Mouse (Mus musculus): Measurements from ENCODE around the gene Ctnnd2. TPM values are rescaled to one million over a fixed set of nuclear protein-coding genes. Genes with fewer than 3 reads are reported as not detected.

Gene Ctnnd2
- polyA plus RNA-seq, 1 experiment from 2014 or later: 46.6 TPM

GRCm38 (mm10) chr15:30785706-30786320, 613.4 kb downstream of the Ctnnd2 start:
- no peak for DNase-seq (ENCODE audit: low spot score)
- Histone ChIP-seq H3K27me3 (ENCODE audit: control insufficient read depth, insufficient read depth, low read length) (no peaks in the 10 kb centered on the region), H3K9me3 (ENCODE audit: control insufficient read depth, low read length) (no peaks in the 10 kb centered on the region), H3K4me3 (ENCODE audit: low read depth, low read length) (no peak overlapping the region), H3K36me3 (ENCODE audit: control insufficient read depth, insufficient read depth, low read length) (no peaks in the 10 kb centered on the region), H3K4me1 (replicated peaks; ENCODE audit: control insufficient read depth, insufficient read depth, low read length) (no peaks in the 10 kb centered on the region), H3K9ac (ENCODE audit: low read length) (no peak overlapping the region), H3K4me2 (ENCODE audit: low read depth, low read length, severe bottlenecking) (no peak overlapping the region), H3K27ac (ENCODE audit: low read depth, low read length) (no peak overlapping the region)
- whole genome bisulfite sequencing: 92% methylated on average over 5 of the region's 5 CpGs
- ATAC-seq (replicated peaks; ENCODE audit: low FRiP score): no peak

DNA sequence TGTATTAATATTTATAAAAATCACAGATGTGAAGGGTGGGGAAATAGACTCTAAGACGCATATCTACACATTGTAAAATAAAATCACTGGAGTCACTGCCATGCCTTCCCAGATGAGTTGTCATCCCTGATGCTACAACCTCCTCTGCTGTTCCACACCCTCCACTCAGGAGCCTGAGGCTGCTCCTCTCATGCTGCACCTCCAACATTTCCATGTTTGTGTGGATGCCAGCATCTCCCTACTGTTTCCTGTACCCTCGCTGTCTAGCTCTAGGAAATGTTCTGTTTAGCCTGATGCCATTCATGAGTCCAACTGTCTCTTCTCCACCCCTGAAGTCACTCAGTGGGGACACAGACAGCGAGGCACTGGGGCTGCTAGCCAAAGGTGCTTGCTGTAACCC, 620.9 kb downstream of the Ctnnd2 start:
- Histone ChIP-seq H3K27ac (ENCODE audit: low read depth, low read length) (no peak overlapping the region), H3K4me1 (replicated peaks; ENCODE audit: control insufficient read depth, insufficient read depth, low read length) (no peaks in the 10 kb centered on the region), H3K36me3 (ENCODE audit: control insufficient read depth, insufficient read depth, low read length) (no peaks in the 10 kb centered on the region), H3K9ac (ENCODE audit: low read length) (no peak overlapping the region), H3K4me2 (ENCODE audit: low read depth, low read length, severe bottlenecking) (no peak overlapping the region), H3K9me3 (ENCODE audit: control insufficient read depth, low read length) (no peaks in the 10 kb centered on the region), H3K4me3 (ENCODE audit: low read depth, low read length) (no peak overlapping the region), H3K27me3 (ENCODE audit: control insufficient read depth, insufficient read depth, low read length) (no peaks in the 10 kb centered on the region)
- DNase-seq (ENCODE audit: low spot score): no peak
- ATAC-seq (replicated peaks; ENCODE audit: low FRiP score): no peak
- 86% methylated on average over 3 of the region's 3 CpGs for WGBS

GRCm38 (mm10) chr15:30795723-30796122, 623.3 kb downstream of the Ctnnd2 start:
- no peaks in the 10 kb centered on the region for H3K27me3 ChIP-seq (ENCODE audit: control insufficient read depth, insufficient read depth, low read length)
- H3K9me3 ChIP-seq (ENCODE audit: control insufficient read depth, low read length): no peaks in the 10 kb centered on the region
- no peak overlapping the region for H3K4me3 ChIP-seq (ENCODE audit: low read depth, low read length)
- DNase-seq (ENCODE audit: low spot score): no peak
- no peak overlapping the region for H3K9ac ChIP-seq (ENCODE audit: low read length)
- ATAC-seq (replicated peaks; ENCODE audit: low FRiP score): no peak
- no peak overlapping the region for H3K4me2 ChIP-seq (ENCODE audit: low read depth, low read length, severe bottlenecking)
- no peak overlapping the region for H3K27ac ChIP-seq (ENCODE audit: low read depth, low read length)
- H3K36me3 ChIP-seq (ENCODE audit: control insufficient read depth, insufficient read depth, low read length): no peaks in the 10 kb centered on the region
- no peaks in the 10 kb centered on the region for H3K4me1 ChIP-seq (replicated peaks; ENCODE audit: control insufficient read depth, insufficient read depth, low read length)
- WGBS: 97% methylated on average over 3 of the region's 3 CpGs

DNA sequence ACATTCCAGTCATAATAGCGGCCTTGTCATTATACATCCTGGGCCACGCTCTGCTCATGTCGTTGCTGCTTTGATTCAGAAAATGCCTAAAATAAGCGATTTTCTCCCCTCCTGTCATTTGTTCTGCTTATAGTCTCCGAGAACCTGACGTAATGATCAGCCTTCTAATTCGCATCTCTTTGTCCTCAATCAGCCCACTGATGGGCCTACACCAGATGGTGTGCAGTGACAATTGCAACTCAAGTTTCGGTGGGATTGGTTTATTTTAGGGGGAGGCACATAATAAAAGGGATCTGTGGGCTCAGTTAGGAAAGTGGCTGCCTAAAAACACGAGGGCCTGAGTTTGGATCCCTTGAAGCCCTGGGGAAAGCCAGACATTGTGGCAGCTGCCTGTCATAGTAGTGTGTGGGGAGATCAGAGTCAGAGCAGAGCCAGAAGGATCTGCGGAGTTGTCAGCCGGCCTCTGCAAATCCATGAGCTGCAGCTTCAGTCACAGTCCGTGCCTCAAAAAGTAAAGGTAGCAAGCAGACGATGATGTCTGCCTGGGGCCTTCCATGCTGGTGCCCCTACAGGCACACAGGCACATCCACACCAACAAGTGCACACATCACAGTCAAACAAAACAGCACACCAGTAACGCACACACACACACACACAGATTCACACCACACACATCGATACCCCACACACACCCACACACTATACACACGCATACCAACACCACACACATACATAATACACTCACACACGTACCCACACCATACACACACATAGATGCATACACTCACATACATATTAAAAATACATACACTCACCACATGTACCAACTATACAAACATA, 655.3 kb downstream of the Ctnnd2 start:
- DNase-seq (ENCODE audit: low spot score) (no peak), ATAC-seq (replicated peaks; ENCODE audit: low FRiP score) (no peak)

DNA sequence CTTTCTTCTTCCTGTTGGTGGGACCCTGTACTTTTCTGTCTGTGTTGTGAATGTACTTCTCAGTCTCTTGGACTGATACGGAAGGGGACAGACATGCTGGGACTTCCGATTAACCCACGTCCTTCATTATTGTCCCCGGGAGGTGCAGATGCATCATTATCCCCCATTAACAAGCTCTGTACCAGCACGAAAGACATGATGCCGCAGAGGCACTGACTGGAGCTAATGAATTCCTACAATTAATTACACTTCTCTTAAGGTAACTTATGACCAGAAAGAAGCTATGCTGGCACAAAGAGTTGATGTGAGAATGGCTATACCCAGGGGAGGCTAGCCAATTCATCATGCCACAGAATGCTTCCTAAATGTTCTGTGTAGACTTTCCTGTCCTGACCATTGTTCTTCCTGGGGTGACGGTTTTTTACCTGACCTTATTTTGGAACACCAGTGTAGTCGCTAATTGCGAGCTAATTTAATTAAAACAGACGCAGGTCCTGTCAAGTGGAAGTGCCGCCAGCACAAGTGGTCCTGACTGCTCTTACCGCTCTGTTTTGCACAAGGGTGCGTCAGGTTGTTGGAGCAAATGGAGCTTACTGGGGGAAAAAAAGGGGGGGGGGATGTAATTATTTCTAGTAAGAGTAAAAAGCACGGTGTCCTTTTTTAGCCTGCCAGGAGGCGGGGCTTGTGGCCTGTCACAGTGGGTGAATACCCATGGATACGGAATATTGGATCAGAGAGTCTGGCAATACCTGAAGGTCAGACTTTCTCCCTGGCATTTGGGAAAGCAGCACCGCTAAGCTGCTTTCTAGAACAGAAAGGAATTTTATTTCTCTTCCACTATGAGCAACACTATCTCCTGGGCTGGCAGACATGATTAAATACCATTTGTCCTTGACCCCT, 685.1 kb downstream of the Ctnnd2 start:
- ATAC-seq (replicated peaks; ENCODE audit: low FRiP score) (peak; percentile 70; the same call in 1 of the 2 replicates), DNase-seq (ENCODE audit: low spot score) (no peak)
- H3K9me3 ChIP-seq (ENCODE audit: control insufficient read depth, low read length): no peaks in the 10 kb centered on the region
- H3K36me3 ChIP-seq (ENCODE audit: control insufficient read depth, insufficient read depth, low read length): no peaks in the 10 kb centered on the region
- H3K27ac ChIP-seq (ENCODE audit: low read depth, low read length): no peak overlapping the region
- H3K4me1 ChIP-seq (replicated peaks; ENCODE audit: control insufficient read depth, insufficient read depth, low read length): no peaks in the 10 kb centered on the region
- no peak overlapping the region for H3K9ac ChIP-seq (ENCODE audit: low read length)
- H3K4me2 ChIP-seq (ENCODE audit: low read depth, low read length, severe bottlenecking): no peak overlapping the region
- H3K4me3 ChIP-seq (ENCODE audit: low read depth, low read length): no peak overlapping the region
- 59% methylated on average over 17 of the region's 17 CpGs for WGBS
- H3K27me3 ChIP-seq (ENCODE audit: control insufficient read depth, insufficient read depth, low read length): no peaks in the 10 kb centered on the region

More for the DNA sequence above, 655.3 kb downstream of the Ctnnd2 start:
- Histone ChIP-seq H3K27ac (ENCODE audit: low read depth, low read length) (no peak overlapping the region), H3K4me3 (ENCODE audit: low read depth, low read length) (no peak overlapping the region), H3K9ac (ENCODE audit: low read length) (no peak overlapping the region), H3K27me3 (ENCODE audit: control insufficient read depth, insufficient read depth, low read length) (no peaks in the 10 kb centered on the region), H3K36me3 (ENCODE audit: control insufficient read depth, insufficient read depth, low read length) (no peaks in the 10 kb centered on the region), H3K9me3 (ENCODE audit: control insufficient read depth, low read length) (no peaks in the 10 kb centered on the region), H3K4me2 (ENCODE audit: low read depth, low read length, severe bottlenecking) (no peak overlapping the region), H3K4me1 (replicated peaks; ENCODE audit: control insufficient read depth, insufficient read depth, low read length) (no peaks in the 10 kb centered on the region)
- WGBS: 84% methylated on average over 17 of the region's 17 CpGs

- Histone ChIP-seq H3K36me3 (ENCODE audit: control insufficient read depth, insufficient read depth, low read length) (no peaks in the 10 kb centered on the region), H3K4me2 (ENCODE audit: low read depth, low read length, severe bottlenecking) (no peak overlapping the region), H3K4me3 (ENCODE audit: low read depth, low read length) (no peak overlapping the region), H3K27ac (ENCODE audit: low read depth, low read length) (no peak overlapping the region), H3K4me1 (replicated peaks; ENCODE audit: control insufficient read depth, insufficient read depth, low read length) (no peaks in the 10 kb centered on the region), H3K27me3 (ENCODE audit: control insufficient read depth, insufficient read depth, low read length) (no peaks in the 10 kb centered on the region), H3K9me3 (ENCODE audit: control insufficient read depth, low read length) (no peaks in the 10 kb centered on the region), H3K9ac (ENCODE audit: low read length) (no peak overlapping the region)
- no peak for DNase-seq (ENCODE audit: low spot score)
- WGBS: 91% methylated on average over 5 of the region's 5 CpGs
- no peak for ATAC-seq (replicated peaks; ENCODE audit: low FRiP score)
Observed at GRCm38 (mm10) chr15:30867429-30867828, 695.0 kb downstream of the Ctnnd2 start.

DNA sequence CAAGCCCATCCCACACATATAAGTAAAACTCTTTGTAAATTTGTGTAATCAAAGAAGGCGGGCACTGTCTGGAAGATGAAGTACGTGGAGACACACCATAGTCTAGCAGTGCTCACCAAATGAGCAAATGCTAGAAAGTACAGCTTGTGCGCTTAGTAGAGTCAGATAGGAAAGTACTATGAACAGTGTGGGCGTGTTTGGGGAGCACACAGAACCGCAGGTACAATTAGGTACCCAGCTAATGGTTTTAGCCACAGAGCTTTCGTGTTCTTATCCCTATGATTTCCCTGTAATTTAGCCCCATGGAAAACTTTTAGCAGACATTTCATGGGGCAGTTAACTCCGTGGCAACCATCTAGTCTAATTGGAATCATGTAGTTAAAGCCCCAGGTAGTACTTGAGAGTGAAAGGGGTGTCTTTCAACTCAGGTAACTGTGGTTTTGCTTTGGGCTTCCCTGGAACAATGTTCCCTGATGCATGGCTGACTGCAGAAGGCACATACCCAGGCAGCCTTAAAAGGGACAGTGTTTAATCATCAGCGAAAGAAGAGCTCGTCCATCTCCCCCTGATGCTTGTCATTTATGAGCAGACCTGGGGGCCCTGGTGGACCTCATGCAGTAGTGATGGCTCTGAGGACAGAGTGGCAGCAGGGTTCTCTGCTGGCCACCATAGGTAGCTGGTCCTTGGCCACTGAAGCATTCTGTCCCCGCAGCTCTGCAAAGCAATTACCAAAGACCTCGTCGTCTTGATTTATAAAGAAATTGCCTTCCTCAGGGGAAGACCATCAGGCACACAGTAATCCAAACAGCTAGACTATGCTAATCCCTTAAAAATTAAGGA, 697.5 kb downstream of the Ctnnd2 start:
- ATAC-seq (replicated peaks; ENCODE audit: low FRiP score): no peak
- Histone ChIP-seq H3K27me3 (ENCODE audit: control insufficient read depth, insufficient read depth, low read length) (no peaks in the 10 kb centered on the region), H3K4me1 (replicated peaks; ENCODE audit: control insufficient read depth, insufficient read depth, low read length) (no peaks in the 10 kb centered on the region), H3K27ac (ENCODE audit: low read depth, low read length) (no peak overlapping the region), H3K4me3 (ENCODE audit: low read depth, low read length) (no peak overlapping the region), H3K4me2 (ENCODE audit: low read depth, low read length, severe bottlenecking) (no peak overlapping the region), H3K9ac (ENCODE audit: low read length) (no peak overlapping the region), H3K36me3 (ENCODE audit: control insufficient read depth, insufficient read depth, low read length) (no peaks in the 10 kb centered on the region), H3K9me3 (ENCODE audit: control insufficient read depth, low read length) (no peaks in the 10 kb centered on the region)
- DNase-seq (ENCODE audit: low spot score): no peak
- WGBS: 82% methylated on average over 12 of the region's 12 CpGs

DNA sequence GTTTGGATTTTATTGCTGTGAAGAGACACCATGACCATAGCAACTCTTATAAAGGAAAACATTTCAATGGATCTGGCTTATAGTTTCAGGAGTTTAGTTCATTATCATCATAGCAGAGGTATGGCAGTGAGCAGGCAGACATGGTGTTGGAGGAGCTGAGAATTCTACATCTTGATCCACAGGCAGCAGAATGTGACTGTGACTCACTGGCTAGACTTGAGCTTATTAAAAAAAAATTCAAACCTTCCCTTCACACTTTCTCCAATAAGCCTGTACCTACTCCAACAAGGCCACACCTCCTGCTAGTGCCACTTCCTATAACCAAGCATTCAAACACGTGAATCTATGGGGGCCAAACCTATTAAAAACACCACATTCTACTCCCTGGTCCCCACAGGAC, 703.1 kb downstream of the Ctnnd2 start:
- H3K4me2 ChIP-seq (ENCODE audit: low read depth, low read length, severe bottlenecking): no peak overlapping the region
- WGBS: 75% methylated on average over 1 of the region's 1 CpGs
- no peaks in the 10 kb centered on the region for H3K36me3 ChIP-seq (ENCODE audit: control insufficient read depth, insufficient read depth, low read length)
- ATAC-seq (replicated peaks; ENCODE audit: low FRiP score) (no peak), DNase-seq (ENCODE audit: low spot score) (no peak)
- no peaks in the 10 kb centered on the region for H3K27me3 ChIP-seq (ENCODE audit: control insufficient read depth, insufficient read depth, low read length)
- H3K4me1 ChIP-seq (replicated peaks; ENCODE audit: control insufficient read depth, insufficient read depth, low read length): no peaks in the 10 kb centered on the region
- H3K4me3 ChIP-seq (ENCODE audit: low read depth, low read length): no peak overlapping the region
- no peak overlapping the region for H3K9ac ChIP-seq (ENCODE audit: low read length)
- no peak overlapping the region for H3K27ac ChIP-seq (ENCODE audit: low read depth, low read length)
- H3K9me3 ChIP-seq (ENCODE audit: control insufficient read depth, low read length): no peaks in the 10 kb centered on the region
